Mouse (Mus musculus) hindbrain, postnatal 0 days (tissue): ENCODE results near the gene Apba2. TPM values are rescaled to one million over a fixed set of nuclear protein-coding genes. Genes with fewer than 3 reads are reported as not detected.

ENCODE experiments used
- ATAC-seq: fragments of 200-750 bp; cut with Nextera tagmentation; 2 replicates; pipeline ENCODE4 v1.8.0; 2017; ENCODE audit warnings: mild to moderate bottlenecking, moderate TSS enrichment, moderate library complexity
- DNase-seq: peaks from one replicate; pipeline ENCODE4 v3.0.0-alpha.2; 2015; ENCODE audit warnings: low spot score
- H3K27ac ChIP-seq: fragments of 300-500 bp; sonication (generic); 2 replicates; pipeline ENCODE4 v1.5.1; 2014; ENCODE audit warnings: mild to moderate bottlenecking
- H3K27me3 ChIP-seq: fragments of 300-500 bp; sonication (generic); 2 replicates; pipeline ENCODE4 v1.6.1; 2014; ENCODE audit warnings: low read length, mixed read lengths; ENCODE audit not compliant: insufficient read depth
- H3K36me3 ChIP-seq: fragments of 300-500 bp; sonication (generic); 2 replicates; pipeline ENCODE4 v1.6.1; 2014; ENCODE audit warnings: low read length, mixed read lengths; ENCODE audit not compliant: insufficient read depth
- H3K4me1 ChIP-seq: fragments of 300-500 bp; sonication (generic); 2 replicates; pipeline ENCODE4 v1.6.1; 2014; ENCODE audit warnings: antibody characterized with exemption, low read length, mixed read lengths; ENCODE audit not compliant: insufficient read depth
- H3K4me2 ChIP-seq: fragments of 300-500 bp; sonication (generic); 2 replicates; pipeline ENCODE4 v1.6.1; 2014; ENCODE audit warnings: low read depth, mild to moderate bottlenecking, low read length, moderate library complexity, mixed read lengths
- H3K4me3 ChIP-seq: fragments of 300-500 bp; sonication (generic); 2 replicates; pipeline ENCODE4 v1.5.1; 2014; ENCODE audit warnings: low read length
- H3K9ac ChIP-seq: fragments of 300-500 bp; sonication (generic); replicated peaks from 2 replicates; pipeline ENCODE4 v1.6.1; 2014; ENCODE audit warnings: mild to moderate bottlenecking, low read length, moderate library complexity, mixed read lengths
- H3K9me3 ChIP-seq: fragments of 300-500 bp; sonication (generic); 2 replicates; pipeline ENCODE4 v1.6.1; 2016; ENCODE audit warnings: low read length, mixed read lengths
- CTCF ChIP-seq: IDR thresholded peaks from 2 replicates; pipeline ENCODE4 v1.5.1; 2016; ENCODE audit warnings: antibody characterized with exemption, control low read depth, low read depth
- WGBS: fragments of 180-500 bp; shearing (Covaris S2); extraction: QIAGEN DNeasy Blood & Tissue Kit; methylation state at CpG from one replicate; pipeline ENCODE4 v1.1.7; 2014; 5-methylcytosine and 5-hydroxymethylcytosine counted together
- polyA plus RNA-seq: library from polyadenylated mRNA; unstranded; fragments of >200 nt; fragmentation: Nextera tagmentation; extraction: Ambion mirVana; gene quantifications from 2 replicates; pipeline ENCODE4 v1.2.1, GENCODE M21; 2015
- total RNA-seq: library from RNA; depleted of rRNA; stranded (reverse); fragments of >200 nt; gene quantifications from 2 replicates; pipeline ENCODE4 v1.2.3, GENCODE M21; 2014

The Apba2 gene
- total and polyA plus RNA-seq, 2 experiments from 2014 or later, result 180 to 474 TPM

GRCm38 (mm10) chr7:64521695-64522408, 20.3 kb downstream of the Apba2 start:
- Histone ChIP-seq H3K27me3 (no peaks in the 10 kb centered on the region), H3K9ac (no peak overlapping the region), H3K36me3 (no peaks in the 10 kb centered on the region), H3K4me2 (no peak overlapping the region), H3K27ac (peak overlapping the region; percentile 49; the same call in 1 of the 2 replicates), H3K4me1 (no peaks in the 10 kb centered on the region), H3K9me3 (no peaks in the 10 kb centered on the region), H3K4me3 (no peak overlapping the region)
- TF ChIP-seq CTCF, result no peak
- WGBS, result 26% methylated on average over 5 of the region's 5 CpGs
- ATAC-seq, result peak; percentile 68
- DNase-seq, result peak; percentile 57

GRCm38 (mm10) chr7:64522409-64522730, 20.9 kb downstream of the Apba2 start:
- H3K36me3 ChIP-seq, result no peaks in the 10 kb centered on the region
- ATAC-seq, result peak; percentile 62
- H3K4me3 ChIP-seq, result no peak overlapping the region
- peak overlapping the region; percentile 49; the same call in 1 of the 2 replicates for H3K27ac ChIP-seq
- H3K4me2 ChIP-seq, result no peak overlapping the region
- no peak for DNase-seq
- H3K9me3 ChIP-seq, result no peaks in the 10 kb centered on the region
- TF ChIP-seq CTCF, result no peak
- H3K9ac ChIP-seq, result no peak overlapping the region
- no peaks in the 10 kb centered on the region for H3K4me1 ChIP-seq
- 10% methylated on average over 1 of the region's 1 CpGs for WGBS
- H3K27me3 ChIP-seq, result no peaks in the 10 kb centered on the region

- Histone ChIP-seq H3K36me3 (no peaks in the 10 kb centered on the region), H3K9ac (no peak overlapping the region), H3K27ac (no peak overlapping the region), H3K9me3 (no peaks in the 10 kb centered on the region), H3K4me3 (no peak overlapping the region), H3K4me1 (no peaks in the 10 kb centered on the region), H3K27me3 (no peaks in the 10 kb centered on the region), H3K4me2 (no peak overlapping the region)
- DNase-seq, result no peak
- TF ChIP-seq CTCF, result no peak
- no peak for ATAC-seq
- 100% methylated on average over 1 of the region's 1 CpGs for WGBS
Observed at GRCm38 (mm10) chr7:64531297-64531696, 29.8 kb downstream of the Apba2 start.

- no peak for DNase-seq
- no peaks in the 10 kb centered on the region for H3K27me3 ChIP-seq
- H3K27ac ChIP-seq, result 0 out of 2 replicates have a peak overlapping the region, but pooled peaks have one; percentile 3
- no peak overlapping the region for H3K4me3 ChIP-seq
- no peaks in the 10 kb centered on the region for H3K9me3 ChIP-seq
- no peak overlapping the region for H3K9ac ChIP-seq
- H3K4me1 ChIP-seq, result no peaks in the 10 kb centered on the region
- peak; percentile 19; the same call in 1 of the 2 replicates for ATAC-seq
- WGBS, result 51% methylated on average over 6 of the region's 6 CpGs
- no peak for TF ChIP-seq CTCF
- no peak overlapping the region for H3K4me2 ChIP-seq
- no peaks in the 10 kb centered on the region for H3K36me3 ChIP-seq
Observed at GRCm38 (mm10) chr7:64533374-64533773, 31.9 kb downstream of the Apba2 start.

- no peak for TF ChIP-seq CTCF
- no peaks in the 10 kb centered on the region for H3K9me3 ChIP-seq
- H3K4me3 ChIP-seq, result no peak overlapping the region
- no peak for DNase-seq
- no peak overlapping the region for H3K9ac ChIP-seq
- 74% methylated on average over 2 of the region's 2 CpGs for WGBS
- no peaks in the 10 kb centered on the region for H3K36me3 ChIP-seq
- H3K4me1 ChIP-seq, result peaks cover 4% of the 10 kb centered on the region; the same call in 1 of the 2 replicates
- no peak overlapping the region for H3K4me2 ChIP-seq
- ATAC-seq, result no peak
- H3K27ac ChIP-seq, result no peak overlapping the region
- no peaks in the 10 kb centered on the region for H3K27me3 ChIP-seq
Observed at GRCm38 (mm10) chr7:64535269-64535668, 33.8 kb downstream of the Apba2 start.

- no peak overlapping the region for H3K4me2 ChIP-seq
- DNase-seq, result peak; percentile 32
- H3K27me3 ChIP-seq, result no peaks in the 10 kb centered on the region
- no peak overlapping the region for H3K9ac ChIP-seq
- H3K27ac ChIP-seq, result peak overlapping the region; percentile 64; the same call in 1 of the 2 replicates
- no peaks in the 10 kb centered on the region for H3K36me3 ChIP-seq
- WGBS, result 34% methylated on average over 10 of the region's 10 CpGs
- peaks cover 4% of the 10 kb centered on the region; the same call in 1 of the 2 replicates for H3K4me1 ChIP-seq
- H3K9me3 ChIP-seq, result no peaks in the 10 kb centered on the region
- TF ChIP-seq CTCF, result no peak
- H3K4me3 ChIP-seq, result no peak overlapping the region
- ATAC-seq, result peak; percentile 77; the same call in 1 of the 2 replicates
Observed at GRCm38 (mm10) chr7:64539450-64540148, 38.1 kb downstream of the Apba2 start.
